Mouse (Mus musculus): ENCODE measurements around the gene Gm17387. TPM values are rescaled to one million over a fixed set of nuclear protein-coding genes. Genes with fewer than 3 reads are reported as not detected.

Gm17387 gene
- not detected for polyA plus RNA-seq (2014; fragmentation: Illumina TruSeq; extraction: RNeasy Lipid Tissue Mini Kit (QIAGEN cat#74804); ENCODE audit: low read depth, low replicate concordance)

DNA sequence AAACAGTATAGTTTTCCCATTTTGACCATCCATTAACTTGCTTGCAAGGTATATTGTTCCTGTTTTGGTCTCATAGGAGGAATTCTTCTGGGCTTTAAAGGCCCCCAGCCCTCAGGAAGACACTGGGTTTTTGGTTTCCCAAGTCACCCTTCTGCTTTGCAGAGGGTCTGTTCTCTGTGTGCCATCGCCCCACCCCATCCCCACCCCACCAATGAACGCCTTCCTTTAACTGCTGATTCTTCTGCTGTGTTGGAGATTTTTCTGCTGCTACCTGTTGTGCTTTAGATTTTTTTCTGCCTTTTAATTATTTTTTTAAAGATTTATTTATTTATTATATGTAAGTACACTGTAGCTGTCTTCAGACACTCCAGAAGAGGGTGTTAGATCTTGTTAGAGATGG lies at the start of gene Gm17387:
Gene Gm17387 (plus strand): TSS at position 301 of the 400 bp plus-strand sequence.

DNA sequence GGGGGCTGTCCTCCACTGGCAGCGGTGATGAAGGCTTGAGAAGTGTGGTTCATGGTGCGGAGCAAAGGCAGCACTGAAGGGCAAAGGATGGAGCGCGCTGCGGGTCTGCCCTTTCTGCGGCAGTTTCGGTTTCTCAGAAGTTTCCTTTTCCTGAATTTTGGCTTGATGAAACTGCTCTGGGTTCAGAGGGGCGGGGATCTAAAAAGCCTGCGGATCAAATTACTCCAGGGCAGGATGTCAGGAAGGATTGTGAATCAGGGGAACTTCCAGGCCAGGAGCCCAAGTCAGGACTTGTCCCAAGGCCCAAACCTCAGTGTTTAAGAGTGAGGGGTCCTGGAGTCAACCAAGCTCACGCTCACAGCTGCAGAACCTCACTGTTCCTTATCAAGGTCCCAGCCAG lies 18.3 kb upstream of the Gm17387 start, which contains the start of gene Ifitm3:
Gene Ifitm3 (minus strand): TSS at position 178 of the 400 bp plus-strand sequence.

DNA sequence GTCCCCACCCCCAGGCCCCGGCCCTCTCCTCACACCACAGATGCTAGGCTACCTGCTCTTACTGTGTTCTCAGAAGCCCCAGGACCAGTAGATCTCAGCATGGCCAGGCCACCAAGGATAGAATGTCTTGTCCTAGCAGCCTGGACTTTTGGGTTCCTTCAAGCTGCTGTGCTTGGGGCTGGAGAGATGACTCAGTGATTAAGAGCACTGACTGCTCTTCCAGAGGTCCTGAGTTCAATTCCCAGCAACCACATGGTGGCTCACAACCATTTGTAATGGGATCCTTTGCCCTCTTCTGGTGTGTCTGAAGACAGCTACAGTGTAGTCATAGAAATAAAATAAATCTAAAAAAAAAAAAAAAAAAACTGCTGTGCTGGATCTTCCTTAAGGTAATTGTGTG lies 11.1 kb upstream of the Gm17387 start, which contains the start of gene Ifitm6:
Gene Ifitm6 (minus strand): TSS at position 101 of the 400 bp plus-strand sequence.

DNA sequence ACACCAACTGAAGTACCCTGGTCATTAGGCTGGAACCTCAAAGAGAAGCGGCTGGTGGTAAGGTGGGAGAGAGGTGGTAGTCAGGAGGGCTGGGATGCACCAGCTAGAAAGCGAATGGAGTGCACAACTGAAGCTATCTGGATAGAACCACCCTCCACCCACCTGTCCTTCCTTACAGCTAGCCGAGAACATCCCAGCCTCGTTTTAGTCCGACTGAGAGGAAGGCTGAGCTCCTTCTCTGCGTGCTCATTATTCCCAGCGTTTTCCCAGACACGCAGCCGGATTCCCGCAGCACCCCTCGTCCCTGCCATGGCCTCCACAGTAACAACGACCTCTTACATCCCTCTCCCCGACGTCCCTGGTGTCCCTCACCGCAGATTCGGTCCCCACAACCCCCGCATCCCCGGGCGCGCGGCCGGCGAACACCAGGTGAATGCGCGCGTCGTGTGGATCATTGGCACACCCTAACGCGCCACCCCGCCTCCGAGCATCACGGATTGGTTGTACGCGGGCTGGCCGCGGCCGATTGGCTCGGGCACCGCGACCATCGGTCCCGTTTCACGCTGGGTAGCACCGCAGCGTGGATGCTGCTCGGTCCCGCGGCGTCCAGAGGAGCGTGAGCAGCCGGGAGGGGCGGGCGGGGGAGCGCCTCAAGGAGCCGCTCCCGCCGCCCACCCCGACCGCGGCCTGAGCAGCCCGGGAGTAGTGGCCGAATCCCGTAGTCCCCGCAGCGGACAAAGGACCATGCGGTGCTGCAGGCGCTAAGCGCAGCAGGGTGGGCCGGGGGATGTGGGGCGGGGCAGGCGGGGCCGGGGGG lies 31.7 kb downstream of the Gm17387 start, which contains the start of gene B4galnt4:
Gene B4galnt4 (plus strand): TSS at position 679 of the 817 bp plus-strand sequence.

DNA sequence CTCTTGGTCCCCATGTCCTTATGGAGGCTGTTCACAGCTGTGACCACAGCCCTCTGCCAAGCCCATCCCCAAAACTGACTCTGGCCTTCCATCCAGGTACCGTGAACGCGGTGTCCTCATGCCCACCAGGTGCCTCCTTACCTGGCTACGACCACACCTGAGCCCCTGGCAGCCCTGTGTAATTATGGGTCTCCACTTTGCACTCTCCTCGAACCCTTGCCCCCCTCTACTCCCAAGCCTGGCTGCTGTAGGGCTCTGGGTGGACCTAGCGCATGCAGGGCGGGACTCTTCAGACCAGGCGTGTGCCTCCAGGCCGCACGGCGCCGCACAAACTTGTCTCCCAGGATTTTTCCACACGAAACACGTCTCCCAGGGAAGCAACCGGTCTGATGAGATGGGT lies 48.9 kb downstream of the Gm17387 start, which contains the start of gene Pkp3:
Gene Pkp3 (plus strand): TSS at position 378 of the 400 bp plus-strand sequence.

Other genes with a start within 250 kb of the Gm17387 start
- not detected for gene Syce1, start 241.3 kb upstream of the Gm17387 start, polyA plus RNA-seq (2014; fragmentation: Illumina TruSeq; extraction: RNeasy Lipid Tissue Mini Kit (QIAGEN cat#74804); ENCODE audit: low read depth, low replicate concordance)
- 0.66 TPM for gene Zfp941, start 207.0 kb upstream of the Gm17387 start, polyA plus RNA-seq (2014; fragmentation: Illumina TruSeq; extraction: RNeasy Lipid Tissue Mini Kit (QIAGEN cat#74804); ENCODE audit: low read depth, low replicate concordance)
- gene Urah, start 194.1 kb upstream of the Gm17387 start, polyA plus RNA-seq (2014; fragmentation: Illumina TruSeq; extraction: RNeasy Lipid Tissue Mini Kit (QIAGEN cat#74804); ENCODE audit: low read depth, low replicate concordance) = 287 TPM
- gene Scgb1c1, start 183.6 kb upstream of the Gm17387 start, polyA plus RNA-seq (2014; fragmentation: Illumina TruSeq; extraction: RNeasy Lipid Tissue Mini Kit (QIAGEN cat#74804); ENCODE audit: low read depth, low replicate concordance) = not detected
- gene Odf3, start 181.3 kb upstream of the Gm17387 start, polyA plus RNA-seq (2014; fragmentation: Illumina TruSeq; extraction: RNeasy Lipid Tissue Mini Kit (QIAGEN cat#74804); ENCODE audit: low read depth, low replicate concordance) = not detected
- not detected for gene Gm45785, start 172.8 kb upstream of the Gm17387 start, polyA plus RNA-seq (2014; fragmentation: Illumina TruSeq; extraction: RNeasy Lipid Tissue Mini Kit (QIAGEN cat#74804); ENCODE audit: low read depth, low replicate concordance)
- 4.3 TPM for gene Ric8a, start 172.2 kb upstream of the Gm17387 start, polyA plus RNA-seq (2014; fragmentation: Illumina TruSeq; extraction: RNeasy Lipid Tissue Mini Kit (QIAGEN cat#74804); ENCODE audit: low read depth, low replicate concordance)
- 1.4 TPM for gene Bet1l, start 171.6 kb upstream of the Gm17387 start, polyA plus RNA-seq (2014; fragmentation: Illumina TruSeq; extraction: RNeasy Lipid Tissue Mini Kit (QIAGEN cat#74804); ENCODE audit: low read depth, low replicate concordance)
- gene Psmd13, start 147.2 kb upstream of the Gm17387 start, polyA plus RNA-seq (2014; fragmentation: Illumina TruSeq; extraction: RNeasy Lipid Tissue Mini Kit (QIAGEN cat#74804); ENCODE audit: low read depth, low replicate concordance) = 89.2 TPM
- 15.2 TPM for gene Sirt3, start 146.8 kb upstream of the Gm17387 start, polyA plus RNA-seq (2014; fragmentation: Illumina TruSeq; extraction: RNeasy Lipid Tissue Mini Kit (QIAGEN cat#74804); ENCODE audit: low read depth, low replicate concordance)
- not detected for gene Cox8b, start 128.7 kb upstream of the Gm17387 start, polyA plus RNA-seq (2014; fragmentation: Illumina TruSeq; extraction: RNeasy Lipid Tissue Mini Kit (QIAGEN cat#74804); ENCODE audit: low read depth, low replicate concordance)
- 20.5 TPM for gene Nlrp6, start 108.2 kb upstream of the Gm17387 start, polyA plus RNA-seq (2014; fragmentation: Illumina TruSeq; extraction: RNeasy Lipid Tissue Mini Kit (QIAGEN cat#74804); ENCODE audit: low read depth, low replicate concordance)
- gene Pgghg, start 87.7 kb upstream of the Gm17387 start, polyA plus RNA-seq (2014; fragmentation: Illumina TruSeq; extraction: RNeasy Lipid Tissue Mini Kit (QIAGEN cat#74804); ENCODE audit: low read depth, low replicate concordance) = 2.3 TPM
- gene Ifitm5, start 78.8 kb upstream of the Gm17387 start, polyA plus RNA-seq (2014; fragmentation: Illumina TruSeq; extraction: RNeasy Lipid Tissue Mini Kit (QIAGEN cat#74804); ENCODE audit: low read depth, low replicate concordance) = not detected
- not detected for gene Gm45717, start 73.2 kb upstream of the Gm17387 start, polyA plus RNA-seq (2014; fragmentation: Illumina TruSeq; extraction: RNeasy Lipid Tissue Mini Kit (QIAGEN cat#74804); ENCODE audit: low read depth, low replicate concordance)
- 135 TPM for gene Ifitm2, start 73.1 kb upstream of the Gm17387 start, polyA plus RNA-seq (2014; fragmentation: Illumina TruSeq; extraction: RNeasy Lipid Tissue Mini Kit (QIAGEN cat#74804); ENCODE audit: low read depth, low replicate concordance)
- 4.2 TPM for gene Ifitm1, start 61.9 kb upstream of the Gm17387 start, polyA plus RNA-seq (2014; fragmentation: Illumina TruSeq; extraction: RNeasy Lipid Tissue Mini Kit (QIAGEN cat#74804); ENCODE audit: low read depth, low replicate concordance)
- 163 TPM for gene Ifitm3, start 18.4 kb upstream of the Gm17387 start, polyA plus RNA-seq (2014; fragmentation: Illumina TruSeq; extraction: RNeasy Lipid Tissue Mini Kit (QIAGEN cat#74804); ENCODE audit: low read depth, low replicate concordance)
- 2.6 TPM for gene Ifitm6, start 11.2 kb upstream of the Gm17387 start, polyA plus RNA-seq (2014; fragmentation: Illumina TruSeq; extraction: RNeasy Lipid Tissue Mini Kit (QIAGEN cat#74804); ENCODE audit: low read depth, low replicate concordance)
- not detected for gene B4galnt4, start 32.0 kb downstream of the Gm17387 start, polyA plus RNA-seq (2014; fragmentation: Illumina TruSeq; extraction: RNeasy Lipid Tissue Mini Kit (QIAGEN cat#74804); ENCODE audit: low read depth, low replicate concordance)
- gene Pkp3, start 49.1 kb downstream of the Gm17387 start, polyA plus RNA-seq (2014; fragmentation: Illumina TruSeq; extraction: RNeasy Lipid Tissue Mini Kit (QIAGEN cat#74804); ENCODE audit: low read depth, low replicate concordance) = not detected
- gene Sigirr, start 71.4 kb downstream of the Gm17387 start, polyA plus RNA-seq (2014; fragmentation: Illumina TruSeq; extraction: RNeasy Lipid Tissue Mini Kit (QIAGEN cat#74804); ENCODE audit: low read depth, low replicate concordance) = 1.6 TPM
- gene Ano9, start 88.7 kb downstream of the Gm17387 start, polyA plus RNA-seq (2014; fragmentation: Illumina TruSeq; extraction: RNeasy Lipid Tissue Mini Kit (QIAGEN cat#74804); ENCODE audit: low read depth, low replicate concordance) = not detected
- gene Ptdss2, start 93.3 kb downstream of the Gm17387 start, polyA plus RNA-seq (2014; fragmentation: Illumina TruSeq; extraction: RNeasy Lipid Tissue Mini Kit (QIAGEN cat#74804); ENCODE audit: low read depth, low replicate concordance) = 7.0 TPM
- 5.3 TPM for gene Rnh1, start 143.7 kb downstream of the Gm17387 start, polyA plus RNA-seq (2014; fragmentation: Illumina TruSeq; extraction: RNeasy Lipid Tissue Mini Kit (QIAGEN cat#74804); ENCODE audit: low read depth, low replicate concordance)
- 8.3 TPM for gene Hras, start 164.9 kb downstream of the Gm17387 start, polyA plus RNA-seq (2014; fragmentation: Illumina TruSeq; extraction: RNeasy Lipid Tissue Mini Kit (QIAGEN cat#74804); ENCODE audit: low read depth, low replicate concordance)
- 0.37 TPM for gene Lrrc56, start 165.0 kb downstream of the Gm17387 start, polyA plus RNA-seq (2014; fragmentation: Illumina TruSeq; extraction: RNeasy Lipid Tissue Mini Kit (QIAGEN cat#74804); ENCODE audit: low read depth, low replicate concordance)
- gene Lmntd2, start 184.9 kb downstream of the Gm17387 start, polyA plus RNA-seq (2014; fragmentation: Illumina TruSeq; extraction: RNeasy Lipid Tissue Mini Kit (QIAGEN cat#74804); ENCODE audit: low read depth, low replicate concordance) = 0.37 TPM
- 3.6 TPM for gene Rassf7, start 186.7 kb downstream of the Gm17387 start, polyA plus RNA-seq (2014; fragmentation: Illumina TruSeq; extraction: RNeasy Lipid Tissue Mini Kit (QIAGEN cat#74804); ENCODE audit: low read depth, low replicate concordance)
- 6.0 TPM for gene Phrf1, start 199.7 kb downstream of the Gm17387 start, polyA plus RNA-seq (2014; fragmentation: Illumina TruSeq; extraction: RNeasy Lipid Tissue Mini Kit (QIAGEN cat#74804); ENCODE audit: low read depth, low replicate concordance)
- 32.2 TPM for gene Irf7, start 237.3 kb downstream of the Gm17387 start, polyA plus RNA-seq (2014; fragmentation: Illumina TruSeq; extraction: RNeasy Lipid Tissue Mini Kit (QIAGEN cat#74804); ENCODE audit: low read depth, low replicate concordance)
- gene Cdhr5, start 247.7 kb downstream of the Gm17387 start, polyA plus RNA-seq (2014; fragmentation: Illumina TruSeq; extraction: RNeasy Lipid Tissue Mini Kit (QIAGEN cat#74804); ENCODE audit: low read depth, low replicate concordance) = 14.3 TPM

Measured in liver, adult 10 weeks (tissue).